Mouse (Mus musculus) brain, embryonic 14.5 days (tissue): ENCODE results near the gene Gm45799. TPM values are rescaled to one million over a fixed set of nuclear protein-coding genes. Genes with fewer than 3 reads are reported as not detected.

Source experiments
- DNase-seq: peaks from one replicate; pipeline ENCODE4 v3.0.0-alpha.2; 2011; ENCODE audit warnings: low read depth
- CTCF ChIP-seq: fragments of 200-500 bp; IDR thresholded peaks from 2 replicates; pipeline ENCODE4 v1.5.1; 2012; ENCODE audit warnings: inconsistent platforms, mild to moderate bottlenecking, moderate library complexity, borderline replicate concordance; ENCODE audit not compliant: insufficient read depth, insufficient read length; ENCODE audit errors: extremely low read depth
- POLR2A ChIP-seq: fragments of 200-500 bp; IDR thresholded peaks from 2 replicates; pipeline ENCODE4 v1.6.1; 2012; ENCODE audit warnings: mild to moderate bottlenecking, inconsistent platforms, borderline replicate concordance; ENCODE audit not compliant: poor library complexity, insufficient read depth, insufficient read length, severe bottlenecking; ENCODE audit errors: extremely low read depth
- polyA plus RNA-seq: library from polyadenylated mRNA; depleted of rRNA; stranded (reverse); fragments of >200 nt; gene quantifications from 2 replicates; pipeline ENCODE4 v1.2.3, GENCODE M21; 2012; rRNA removed

Gm45799 gene
- polyA plus RNA-seq, 1 experiment: 73.1 TPM

DNA sequence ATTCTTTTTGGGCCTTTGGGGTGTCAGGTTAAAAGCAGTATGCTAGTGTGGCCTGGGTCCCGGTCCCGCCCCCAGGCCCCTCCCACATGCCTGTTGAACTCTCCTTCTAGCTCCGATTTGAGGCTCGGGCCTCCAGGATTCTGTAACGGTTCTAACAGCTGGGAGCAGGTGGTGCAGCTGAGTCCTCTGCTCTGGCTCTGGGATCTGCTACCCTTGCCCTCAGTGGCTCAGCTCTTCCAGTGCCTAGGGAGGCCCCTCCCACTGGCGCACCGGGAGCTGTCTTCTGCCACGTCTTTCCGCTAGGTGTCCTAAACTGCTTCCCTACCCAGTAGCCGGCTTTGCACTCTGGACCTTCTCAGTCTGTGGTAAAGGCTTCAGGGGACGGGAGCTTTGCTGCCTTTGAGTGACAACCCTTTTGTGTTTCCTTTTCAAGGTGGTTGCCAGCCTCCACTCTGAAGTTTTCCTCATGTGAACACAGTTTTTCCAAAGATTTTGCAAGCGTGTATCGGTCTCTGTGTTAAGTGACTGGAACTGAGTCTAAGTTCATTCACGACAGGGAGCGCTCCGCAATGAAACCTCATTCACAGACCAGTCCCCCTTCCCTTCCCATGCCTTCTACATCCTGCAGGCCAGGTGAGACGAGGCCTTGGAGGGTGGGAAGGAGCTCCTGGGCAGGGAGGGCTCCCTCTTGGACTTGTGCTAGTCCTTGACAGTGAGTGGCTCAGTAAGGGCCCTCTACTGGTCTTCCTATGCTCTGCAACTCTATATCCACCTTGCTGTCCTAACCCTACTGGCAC, 10.5 kb downstream of the Gm45799 start, which contains the start of gene Dnhd1:
Gene Dnhd1 (plus strand): TSS at position 189 of the 797 bp plus-strand sequence.
- TF ChIP-seq CTCF (peak; percentile 65), POLR2A (no peak)
- DNase-seq: peak; percentile 78

DNA sequence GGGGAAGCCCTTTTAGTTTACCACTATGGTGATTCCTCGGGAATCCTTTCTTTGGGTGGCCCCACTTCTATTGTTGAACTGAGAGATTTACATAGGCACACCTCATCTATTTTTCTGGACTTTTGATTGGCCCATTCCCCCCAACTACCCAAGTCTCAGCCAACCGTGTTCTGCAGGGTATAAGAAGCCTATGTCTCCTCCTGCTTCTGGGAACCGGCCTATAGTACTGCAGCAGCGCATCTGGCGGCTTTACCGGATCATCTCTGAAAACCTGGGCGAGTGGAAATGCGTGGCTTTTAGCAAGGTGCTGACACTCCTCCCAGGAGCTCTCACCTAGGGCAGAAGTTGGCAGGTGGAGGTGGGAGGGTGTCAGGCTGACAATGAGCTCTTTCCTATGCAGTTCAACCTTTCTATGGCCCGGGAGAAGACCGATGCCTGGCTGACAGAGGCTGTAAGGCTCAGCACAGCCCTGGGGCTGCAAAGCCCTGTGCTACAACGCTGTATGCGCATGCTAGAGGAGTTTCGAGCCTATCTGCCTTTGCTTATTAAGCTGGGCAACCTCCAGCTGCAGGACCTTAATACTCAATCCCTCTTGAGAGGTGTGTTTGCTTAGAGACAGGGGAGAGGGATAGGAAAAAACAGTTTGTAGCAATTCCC, 45.3 kb downstream of the Gm45799 start:
- peak; percentile 17 for DNase-seq
- TF ChIP-seq CTCF: no peak
- no peak for TF ChIP-seq POLR2A

DNA sequence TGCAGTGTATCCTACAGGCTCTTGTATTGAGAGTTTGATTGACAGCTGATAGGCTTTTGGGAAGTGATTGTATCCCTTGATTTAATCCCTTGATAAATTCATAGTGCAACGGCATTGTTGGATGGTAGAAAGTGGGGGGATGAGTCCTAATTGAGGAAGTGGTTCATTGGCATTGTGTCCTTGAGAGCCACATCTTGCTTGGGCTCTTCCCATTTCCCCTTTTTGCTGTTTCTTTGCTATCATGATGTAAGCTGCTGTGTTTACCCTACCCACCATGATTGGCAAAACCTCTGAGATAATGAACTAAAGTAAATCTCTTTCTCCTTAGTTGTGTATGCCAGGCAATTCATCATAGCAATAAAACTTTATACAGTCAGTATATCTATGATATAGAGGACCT, 50.5 kb downstream of the Gm45799 start:
- no peak for DNase-seq
- TF ChIP-seq POLR2A: no peak
- TF ChIP-seq CTCF: no peak

DNA sequence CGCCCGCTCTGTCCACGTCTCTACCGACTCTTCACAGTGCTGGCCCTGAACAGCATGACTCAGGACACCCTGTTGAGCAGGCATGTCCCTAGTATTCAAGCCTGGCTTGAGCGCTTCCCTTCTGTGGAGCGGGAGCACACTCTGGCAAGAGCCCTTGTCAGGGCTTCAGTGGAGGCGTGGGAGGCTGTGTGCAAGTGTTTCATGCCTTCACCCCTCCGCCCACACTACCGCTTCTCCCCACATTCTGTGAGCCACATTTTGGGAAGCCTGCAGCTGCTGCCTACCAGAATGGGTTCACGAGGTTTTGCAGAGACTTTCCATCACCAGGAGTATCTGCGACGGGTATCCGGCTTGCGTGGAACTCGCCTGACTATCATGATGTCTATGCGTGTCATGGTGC, 62.8 kb downstream of the Gm45799 start:
- DNase-seq: no peak
- TF ChIP-seq POLR2A: no peak
- no peak for TF ChIP-seq CTCF

DNA sequence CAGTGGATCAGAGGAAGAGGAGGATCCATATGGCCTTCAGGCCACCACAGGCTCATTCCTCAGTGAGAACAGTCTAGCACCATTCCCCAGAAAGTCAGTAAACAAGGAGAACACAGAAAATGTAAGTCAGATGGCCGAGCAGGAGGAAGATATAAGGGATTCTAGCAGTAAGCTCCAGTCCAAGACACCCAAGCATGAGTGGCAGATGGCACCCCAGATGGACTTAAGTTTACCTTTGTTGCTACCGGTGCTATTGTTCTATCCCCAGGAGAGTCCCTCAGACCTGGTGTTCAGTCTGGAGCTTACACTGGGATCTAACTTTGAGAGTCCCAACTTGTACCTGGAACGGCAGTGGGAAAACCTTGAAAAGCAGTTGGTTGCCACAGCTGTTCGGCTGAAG, 63.5 kb downstream of the Gm45799 start:
- no peak for TF ChIP-seq CTCF
- no peak for DNase-seq

DNA sequence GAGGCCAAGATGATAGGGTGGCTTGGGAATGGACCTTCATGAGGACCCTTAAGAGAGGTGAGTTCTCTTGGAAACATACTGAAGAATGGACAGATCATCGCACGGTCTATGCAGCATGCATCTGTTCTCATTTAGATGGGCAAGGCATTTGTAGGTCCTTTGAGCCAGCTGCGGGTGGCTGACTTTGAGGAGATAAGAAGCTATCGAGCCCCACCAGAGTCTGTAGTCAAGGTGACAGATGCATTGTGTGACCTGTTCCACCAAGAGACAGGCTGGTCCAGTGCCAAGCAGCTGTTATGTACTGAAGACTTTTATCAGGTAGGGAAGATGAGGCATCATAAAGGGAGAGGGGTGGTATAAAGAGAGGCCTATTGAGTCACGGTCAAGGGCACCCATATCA, 68.4 kb downstream of the Gm45799 start:
- TF ChIP-seq CTCF (no peak), POLR2A (no peak)

DNA sequence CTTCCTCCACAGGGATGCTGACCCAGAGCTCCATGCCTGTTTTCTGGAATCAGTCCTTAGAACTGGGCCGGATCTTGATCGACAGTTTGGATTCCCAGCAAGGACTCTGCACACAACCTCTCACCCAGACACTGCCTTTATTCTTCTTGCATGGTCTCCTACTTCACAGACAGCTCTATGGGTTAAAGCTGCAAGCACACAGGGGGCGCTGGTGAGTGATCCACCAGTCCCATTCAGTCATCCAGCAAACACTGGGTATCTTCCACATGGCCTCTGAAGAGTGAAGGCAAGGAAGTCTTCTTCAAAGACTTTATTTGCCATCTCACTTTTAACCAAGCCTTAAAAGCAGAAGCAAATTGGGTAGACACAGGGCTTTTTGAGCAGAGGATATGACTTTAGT, 75.0 kb downstream of the Gm45799 start:
- TF ChIP-seq POLR2A (no peak), CTCF (no peak)
- DNase-seq: no peak

More for the DNA sequence above, 68.4 kb downstream of the Gm45799 start:
- DNase-seq: no peak

DNA sequence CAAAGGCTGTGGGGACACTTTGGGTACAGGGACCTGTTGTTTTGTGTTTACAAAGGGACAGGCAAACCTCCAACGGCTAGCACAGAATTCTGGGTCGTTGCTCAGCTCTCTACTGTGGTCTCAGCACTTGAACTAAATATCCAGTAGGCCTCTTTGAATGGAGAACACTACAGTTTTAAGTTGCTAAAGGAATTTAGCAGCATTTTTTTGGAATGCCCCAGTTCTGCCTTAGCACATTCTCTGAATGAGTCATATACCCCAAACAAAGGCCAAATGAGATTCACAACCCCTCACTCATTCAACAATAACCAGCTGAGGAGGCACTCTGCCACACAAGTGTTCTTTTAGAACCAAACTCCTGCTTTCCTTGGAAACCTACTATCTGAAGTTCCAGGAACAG, 81.6 kb downstream of the Gm45799 start:
- no peak for DNase-seq
- TF ChIP-seq POLR2A: no peak
- TF ChIP-seq CTCF: no peak

DNA sequence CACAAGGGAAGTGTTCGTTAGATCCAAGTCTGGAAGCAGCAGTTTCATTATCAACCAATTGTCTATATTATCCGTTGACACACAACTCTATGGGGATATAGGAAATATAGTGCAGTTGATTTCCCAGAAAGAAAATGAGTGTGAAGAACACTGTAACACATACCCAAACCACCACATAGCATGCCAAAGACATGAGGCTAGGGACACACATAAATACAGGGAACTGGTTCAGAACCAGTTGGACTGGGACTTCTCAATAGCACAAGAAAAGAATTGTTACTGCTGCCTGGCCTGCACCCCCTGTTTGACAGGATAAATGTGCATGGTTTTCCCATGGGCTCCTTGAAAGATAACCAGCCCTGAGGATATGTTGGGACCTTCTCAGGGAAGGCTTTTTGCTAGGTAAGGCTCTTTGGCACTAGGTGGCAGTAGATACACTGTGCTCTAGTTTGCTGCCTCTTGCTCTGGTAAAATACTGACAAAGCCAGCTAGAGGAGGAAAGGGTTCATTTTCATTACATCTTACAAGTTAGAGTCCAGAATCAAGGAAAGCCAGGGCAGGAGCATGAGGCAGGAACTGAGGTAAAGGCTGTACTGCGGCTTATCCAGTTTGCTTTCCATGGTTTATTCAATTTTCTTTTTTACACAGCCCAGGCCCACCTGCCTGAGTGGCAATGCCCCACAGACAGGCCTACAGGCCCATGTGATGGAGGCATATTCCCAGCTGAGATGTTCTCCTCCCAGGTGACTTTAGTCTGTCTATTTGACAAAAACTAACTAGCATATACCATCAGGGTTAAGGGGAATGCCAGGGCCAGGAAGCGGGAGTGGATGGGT, 86.0 kb downstream of the Gm45799 start:
- TF ChIP-seq CTCF: peak; percentile 80; the same call in 1 of the 2 replicates
- TF ChIP-seq POLR2A: no peak
- peak; percentile 90 for DNase-seq

DNA sequence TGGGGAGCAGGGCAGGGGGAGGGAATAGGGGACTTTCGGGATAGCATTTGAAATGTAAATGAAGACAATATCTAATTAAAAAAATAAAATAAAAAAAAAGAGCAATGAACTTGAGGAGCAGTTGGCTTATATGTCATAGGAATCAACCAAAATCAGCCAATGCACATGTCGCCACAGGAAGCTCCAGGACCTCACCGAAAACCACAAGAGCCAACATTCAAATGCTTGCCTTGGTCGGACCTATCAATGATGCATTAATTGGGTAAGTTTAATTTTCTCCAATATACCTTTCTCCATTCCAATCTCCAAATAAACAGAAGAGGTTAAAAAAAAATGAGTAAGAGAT, 86.6 kb downstream of the Gm45799 start:
- TF ChIP-seq CTCF (no peak), POLR2A (no peak)
- DNase-seq: no peak

DNA sequence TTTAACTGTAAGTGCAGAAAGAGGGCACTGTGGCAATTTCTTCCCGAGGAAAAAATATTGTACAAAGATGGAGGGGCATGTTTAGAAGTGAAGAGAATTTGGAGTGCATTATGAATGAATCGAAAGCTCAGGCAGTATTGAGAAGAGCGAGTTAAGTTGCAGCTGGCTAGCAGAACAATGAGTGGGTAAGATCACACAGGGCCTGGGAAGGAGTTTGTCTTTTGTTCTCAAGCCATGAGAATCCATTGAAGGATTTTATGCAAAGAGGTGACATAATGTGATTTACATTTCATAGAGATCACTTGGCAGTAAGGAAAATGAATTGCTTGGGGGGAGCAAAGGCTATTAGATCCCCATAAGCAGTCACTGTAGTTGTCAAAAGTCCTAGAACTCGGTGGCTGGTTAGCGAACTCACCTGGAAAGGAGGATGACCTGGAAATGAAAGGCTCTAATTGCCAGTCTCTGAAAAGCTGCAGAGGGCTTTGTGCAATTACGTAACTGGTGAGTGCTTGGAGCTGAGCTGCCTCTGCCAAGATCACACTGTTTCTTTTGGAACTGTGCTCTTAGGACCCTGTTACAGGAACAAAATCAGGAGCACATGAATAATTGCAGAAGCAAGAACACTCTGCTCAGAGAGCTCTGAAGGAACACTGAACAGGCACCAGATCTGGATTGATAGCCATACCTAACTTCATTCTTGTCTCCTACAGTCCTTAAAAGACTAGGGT, 88.5 kb downstream of the Gm45799 start:
- TF ChIP-seq POLR2A: no peak
- no peak for TF ChIP-seq CTCF
- peak; percentile 82 for DNase-seq

DNA sequence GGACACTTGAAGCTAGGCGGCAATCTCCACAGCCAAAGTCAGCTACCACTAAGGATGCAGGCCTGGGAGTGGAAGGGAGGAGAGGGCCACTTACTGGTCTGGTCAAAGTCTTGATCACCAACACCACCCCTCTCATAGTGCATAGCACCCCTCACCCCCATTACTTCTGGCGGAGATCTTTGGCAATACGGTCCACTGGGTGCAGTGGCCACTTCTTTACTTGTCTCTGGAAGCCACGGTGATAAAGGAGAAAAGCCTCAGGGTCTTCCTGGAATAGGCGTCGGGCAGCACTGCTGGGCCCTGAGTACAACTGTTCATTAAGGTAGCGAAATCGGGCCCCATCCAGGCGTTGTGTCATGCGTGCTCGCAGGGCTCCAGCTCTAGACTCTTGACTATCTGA, 93.5 kb downstream of the Gm45799 start:
- DNase-seq: no peak
- TF ChIP-seq CTCF (no peak), POLR2A (no peak)

Other genes starting within 250 kb of the Gm45799 start
- 41.6 and 50.0 TPM in 2 replicates for gene Fam160a2, start 240.5 kb upstream of the Gm45799 start, polyA plus RNA-seq
- gene Cnga4, start 236.0 kb upstream of the Gm45799 start, polyA plus RNA-seq: 0.37 TPM in 2 replicates
- gene Cckbr, start 214.8 kb upstream of the Gm45799 start, polyA plus RNA-seq: 2.1 and 3.0 TPM in 2 replicates
- gene Cavin3, start 158.3 kb upstream of the Gm45799 start, polyA plus RNA-seq: 20.9 and 22.7 TPM in 2 replicates
- 51.2 and 59.6 TPM in 2 replicates for gene Smpd1, start 86.2 kb upstream of the Gm45799 start, polyA plus RNA-seq
- 304 and 347 TPM in 2 replicates for gene Apbb1, start 58.9 kb upstream of the Gm45799 start, polyA plus RNA-seq
- 0.45 and 0.74 TPM in 2 replicates for gene Hpx, start 40.4 kb upstream of the Gm45799 start, polyA plus RNA-seq
- gene Trim3, start 7.0 kb upstream of the Gm45799 start, polyA plus RNA-seq: 96.5 and 127 TPM in 2 replicates
- 101 and 145 TPM in 2 replicates for gene Timm10b, start 496 bp upstream of the Gm45799 start, polyA plus RNA-seq
- 103 and 120 TPM in 2 replicates for gene Arfip2, start 136 bp upstream of the Gm45799 start, polyA plus RNA-seq
- gene Dnhd1, start 10.3 kb downstream of the Gm45799 start, polyA plus RNA-seq: 6.3 and 7.0 TPM in 2 replicates
- gene Ilk, start 96.0 kb downstream of the Gm45799 start, polyA plus RNA-seq: 175 and 199 TPM in 2 replicates
- gene Rrp8, start 96.8 kb downstream of the Gm45799 start, polyA plus RNA-seq: 15.7 and 17.8 TPM in 2 replicates
- 204 and 302 TPM in 2 replicates for gene Taf10, start 103.8 kb downstream of the Gm45799 start, polyA plus RNA-seq
- gene Tpp1, start 111.7 kb downstream of the Gm45799 start, polyA plus RNA-seq: 42.8 and 48.1 TPM in 2 replicates
- 68.6 and 87.4 TPM in 2 replicates for gene Dchs1, start 147.1 kb downstream of the Gm45799 start, polyA plus RNA-seq
- 165 and 185 TPM in 2 replicates for gene Mrpl17, start 170.5 kb downstream of the Gm45799 start, polyA plus RNA-seq